Mouse (Mus musculus) hindbrain, embryonic 14.5 days (tissue): ENCODE results near the gene Sppl3. TPM values are rescaled to one million over a fixed set of nuclear protein-coding genes. Genes with fewer than 3 reads are reported as not detected.

Source experiments
- ATAC-seq: fragments of 200-750 bp; cut with Nextera tagmentation; 2 replicates; pipeline ENCODE4 v1.8.0; 2017; ENCODE audit warnings: moderate number of reproducible peaks, mild to moderate bottlenecking, moderate TSS enrichment, moderate library complexity; ENCODE audit not compliant: low FRiP score
- DNase-seq: peaks from one replicate; pipeline ENCODE4 v3.0.0-alpha.2; 2015; ENCODE audit warnings: low spot score
- H3K27ac ChIP-seq: fragments of 300-500 bp; sonication (generic); 2 replicates; pipeline ENCODE4 v1.5.1; 2014; ENCODE audit warnings: mild to moderate bottlenecking, moderate library complexity
- H3K27me3 ChIP-seq: fragments of 300-500 bp; sonication (generic); 2 replicates; pipeline ENCODE4 v1.6.1; 2014; ENCODE audit warnings: mild to moderate bottlenecking, low read length, mixed read lengths; ENCODE audit not compliant: control insufficient read depth, insufficient read depth
- H3K36me3 ChIP-seq: fragments of 300-500 bp; sonication (generic); replicated peaks from 2 replicates; pipeline ENCODE4 v1.6.1; 2014; ENCODE audit not compliant: control insufficient read depth, insufficient read depth
- H3K4me1 ChIP-seq: fragments of 300-500 bp; sonication (generic); replicated peaks from 2 replicates; pipeline ENCODE4 v1.6.1; 2014; ENCODE audit warnings: antibody characterized with exemption, low read length, mixed read lengths; ENCODE audit not compliant: control insufficient read depth, insufficient read depth
- H3K4me2 ChIP-seq: fragments of 300-500 bp; sonication (generic); replicated peaks from 2 replicates; pipeline ENCODE4 v1.6.1; 2014; ENCODE audit warnings: mild to moderate bottlenecking, moderate library complexity
- H3K4me3 ChIP-seq: fragments of 300-500 bp; sonication (generic); replicated peaks from 2 replicates; pipeline ENCODE4 v1.5.1; 2014; ENCODE audit warnings: mild to moderate bottlenecking, low read length
- H3K9ac ChIP-seq: fragments of 300-500 bp; sonication (generic); 2 replicates; pipeline ENCODE4 v1.6.1; 2014
- H3K9me3 ChIP-seq: fragments of 300-500 bp; sonication (generic); 2 replicates; pipeline ENCODE4 v1.6.1; 2016; ENCODE audit warnings: low read length; ENCODE audit not compliant: control insufficient read depth
- WGBS: fragments of 180-500 bp; shearing (Covaris S2); extraction: QIAGEN DNeasy Blood & Tissue Kit; methylation state at CpG from one replicate; pipeline ENCODE4 v1.1.7; 2014; 5-methylcytosine and 5-hydroxymethylcytosine counted together
- polyA plus RNA-seq: library from polyadenylated mRNA; unstranded; fragments of >200 nt; fragmentation: Nextera tagmentation; extraction: Ambion mirVana; gene quantifications from 2 replicates; pipeline ENCODE4 v1.2.1, GENCODE M21; 2014

Sppl3 gene
- polyA plus RNA-seq, 1 experiment from 2014 or later: 30.1 TPM

- no peaks in the 10 kb centered on the region for H3K27me3 ChIP-seq
- no peak for ATAC-seq
- no peak overlapping the region for H3K4me3 ChIP-seq
- no peak overlapping the region for H3K9ac ChIP-seq
- no peaks in the 10 kb centered on the region for H3K9me3 ChIP-seq
- DNase-seq: no peak
- WGBS: 93% methylated on average over 6 of the region's 6 CpGs
- H3K36me3 ChIP-seq: no peaks in the 10 kb centered on the region
- H3K27ac ChIP-seq: no peak overlapping the region
- no peak overlapping the region for H3K4me2 ChIP-seq
- H3K4me1 ChIP-seq: peaks cover 11% of the 10 kb centered on the region
Measured at GRCm38 (mm10) chr5:115049692-115050091, 38.8 kb downstream of the Sppl3 start.

- Histone ChIP-seq H3K4me3 (no peak overlapping the region), H3K27ac (no peak overlapping the region), H3K36me3 (no peaks in the 10 kb centered on the region), H3K27me3 (no peaks in the 10 kb centered on the region), H3K9ac (no peak overlapping the region), H3K4me1 (peaks cover 11% of the 10 kb centered on the region), H3K4me2 (no peak overlapping the region), H3K9me3 (no peaks in the 10 kb centered on the region)
- ATAC-seq (no peak), DNase-seq (no peak)
- WGBS: 89% methylated on average over 6 of the region's 6 CpGs
Measured at GRCm38 (mm10) chr5:115050776-115051175, 39.8 kb downstream of the Sppl3 start.

GRCm38 (mm10) chr5:115052546-115052945 lies 41.6 kb downstream of the Sppl3 start:
- H3K27ac ChIP-seq: peak overlapping the region; percentile 11; the same call in 1 of the 2 replicates
- H3K4me1 ChIP-seq: peaks cover 11% of the 10 kb centered on the region
- H3K36me3 ChIP-seq: no peaks in the 10 kb centered on the region
- 76% methylated on average over 8 of the region's 8 CpGs for WGBS
- no peak overlapping the region for H3K4me3 ChIP-seq
- ATAC-seq: no peak
- no peaks in the 10 kb centered on the region for H3K9me3 ChIP-seq
- no peak overlapping the region for H3K9ac ChIP-seq
- H3K27me3 ChIP-seq: no peaks in the 10 kb centered on the region
- no peak overlapping the region for H3K4me2 ChIP-seq
- DNase-seq: no peak

- H3K9me3 ChIP-seq: no peaks in the 10 kb centered on the region
- 91% methylated on average over 22 of the region's 22 CpGs for WGBS
- H3K4me3 ChIP-seq: no peak overlapping the region
- no peaks in the 10 kb centered on the region for H3K36me3 ChIP-seq
- H3K27me3 ChIP-seq: no peaks in the 10 kb centered on the region
- no peak overlapping the region for H3K4me2 ChIP-seq
- DNase-seq (no peak), ATAC-seq (no peak)
- no peak overlapping the region for H3K27ac ChIP-seq
- peaks cover 11% of the 10 kb centered on the region for H3K4me1 ChIP-seq
- H3K9ac ChIP-seq: no peak overlapping the region
Measured at GRCm38 (mm10) chr5:115053791-115054396, 43.0 kb downstream of the Sppl3 start.

- no peak overlapping the region for H3K4me2 ChIP-seq
- H3K27me3 ChIP-seq: no peaks in the 10 kb centered on the region
- H3K27ac ChIP-seq: no peak overlapping the region
- H3K9ac ChIP-seq: no peak overlapping the region
- 79% methylated on average over 6 of the region's 6 CpGs for WGBS
- H3K36me3 ChIP-seq: no peaks in the 10 kb centered on the region
- peaks cover 11% of the 10 kb centered on the region for H3K4me1 ChIP-seq
- no peaks in the 10 kb centered on the region for H3K9me3 ChIP-seq
- ATAC-seq (no peak), DNase-seq (no peak)
- no peak overlapping the region for H3K4me3 ChIP-seq
Measured at GRCm38 (mm10) chr5:115055418-115055817, 44.5 kb downstream of the Sppl3 start.

- no peaks in the 10 kb centered on the region for H3K36me3 ChIP-seq
- no peak overlapping the region for H3K4me2 ChIP-seq
- WGBS: 97% methylated on average over 4 of the region's 4 CpGs
- H3K9ac ChIP-seq: no peak overlapping the region
- H3K27me3 ChIP-seq: no peaks in the 10 kb centered on the region
- H3K4me1 ChIP-seq: peaks cover 5% of the 10 kb centered on the region
- H3K4me3 ChIP-seq: no peak overlapping the region
- no peak overlapping the region for H3K27ac ChIP-seq
- ATAC-seq (no peak), DNase-seq (no peak)
- no peaks in the 10 kb centered on the region for H3K9me3 ChIP-seq
Measured at GRCm38 (mm10) chr5:115057153-115057552, 46.2 kb downstream of the Sppl3 start.

- Histone ChIP-seq H3K36me3 (0 out of 2 replicates have a peak, but pooled peaks cover under 1% of the 10 kb centered on the region), H3K4me1 (no peaks in the 10 kb centered on the region; the same call in 1 of the 2 replicates), H3K27me3 (no peaks in the 10 kb centered on the region), H3K4me2 (no peak overlapping the region), H3K27ac (no peak overlapping the region), H3K9ac (no peak overlapping the region), H3K9me3 (no peaks in the 10 kb centered on the region), H3K4me3 (no peak overlapping the region)
- no peak for ATAC-seq
- WGBS: 82% methylated on average over 7 of the region's 7 CpGs
- no peak for DNase-seq
Measured at GRCm38 (mm10) chr5:115058584-115059297, 47.8 kb downstream of the Sppl3 start.

- Histone ChIP-seq H3K27me3 (no peaks in the 10 kb centered on the region), H3K36me3 (peaks cover 8% of the 10 kb centered on the region; the same call in 1 of the 2 replicates), H3K9me3 (no peaks in the 10 kb centered on the region), H3K4me2 (no peak overlapping the region), H3K27ac (no peak overlapping the region), H3K4me3 (no peak overlapping the region), H3K4me1 (no peaks in the 10 kb centered on the region; the same call in 1 of the 2 replicates), H3K9ac (no peak overlapping the region)
- ATAC-seq (no peak), DNase-seq (no peak)
- 88% methylated on average over 8 of the region's 8 CpGs for WGBS
Measured at GRCm38 (mm10) chr5:115060067-115060695, 49.2 kb downstream of the Sppl3 start.

GRCm38 (mm10) chr5:115060977-115061376 lies 50.0 kb downstream of the Sppl3 start:
- Histone ChIP-seq H3K4me2 (no peak overlapping the region), H3K27ac (no peak overlapping the region), H3K27me3 (no peaks in the 10 kb centered on the region), H3K4me3 (no peak overlapping the region), H3K9ac (no peak overlapping the region), H3K4me1 (no peaks in the 10 kb centered on the region; the same call in 1 of the 2 replicates), H3K36me3 (peaks cover 8% of the 10 kb centered on the region; the same call in 1 of the 2 replicates), H3K9me3 (no peaks in the 10 kb centered on the region)
- DNase-seq (no peak), ATAC-seq (no peak)
- WGBS: 94% methylated on average over 3 of the region's 3 CpGs
